Mouse (Mus musculus) midbrain, postnatal 0 days (tissue): Measurements from ENCODE around the gene Adat3. TPM values are rescaled to one million over a fixed set of nuclear protein-coding genes. Genes with fewer than 3 reads are reported as not detected.
A peak's percentile ranks its signal among the peaks of the same experiment; 100 is the strongest.

Source experiments
- ATAC-seq: fragments of 200-750 bp; cut with Nextera tagmentation; 2 replicates; pipeline ENCODE4 v1.8.0; 2017; ENCODE audit warnings: moderate number of reproducible peaks, mild to moderate bottlenecking, moderate TSS enrichment, moderate library complexity; ENCODE audit not compliant: low FRiP score
- DNase-seq: peaks from one replicate; pipeline ENCODE4 v3.0.0-alpha.2; 2015; ENCODE audit warnings: low spot score
- H3K27ac ChIP-seq: fragments of 300-500 bp; sonication (generic); 2 replicates; pipeline ENCODE4 v1.5.1; 2014; ENCODE audit warnings: low read depth, mild to moderate bottlenecking, low read length, mixed read lengths
- H3K27me3 ChIP-seq: fragments of 300-500 bp; sonication (generic); 2 replicates; pipeline ENCODE4 v1.6.1; 2014; ENCODE audit warnings: low read length, control low read depth, mixed read lengths; ENCODE audit not compliant: insufficient read depth
- H3K36me3 ChIP-seq: fragments of 300-500 bp; sonication (generic); 2 replicates; pipeline ENCODE4 v1.6.1; 2014; ENCODE audit warnings: low read length, control low read depth, mixed read lengths; ENCODE audit not compliant: insufficient read depth
- H3K4me1 ChIP-seq: fragments of 300-500 bp; sonication (generic); 2 replicates; pipeline ENCODE4 v1.6.1; 2014; ENCODE audit warnings: mild to moderate bottlenecking, control low read depth, antibody characterized with exemption, low read length, mixed read lengths; ENCODE audit not compliant: insufficient read depth
- H3K4me2 ChIP-seq: fragments of 300-500 bp; sonication (generic); 2 replicates; pipeline ENCODE4 v1.6.1; 2014; ENCODE audit warnings: low read depth, mild to moderate bottlenecking, low read length, mixed read lengths; ENCODE audit not compliant: poor library complexity, severe bottlenecking
- H3K4me3 ChIP-seq: fragments of 300-500 bp; sonication (generic); 2 replicates; pipeline ENCODE4 v1.5.1; 2014; ENCODE audit warnings: low read depth, mild to moderate bottlenecking, low read length, moderate library complexity
- H3K9ac ChIP-seq: fragments of 300-500 bp; sonication (generic); replicated peaks from 2 replicates; pipeline ENCODE4 v1.6.1; 2014; ENCODE audit warnings: mild to moderate bottlenecking, low read length, moderate library complexity, mixed read lengths; ENCODE audit not compliant: poor library complexity, severe bottlenecking
- H3K9me3 ChIP-seq: fragments of 300-500 bp; sonication (generic); 2 replicates; pipeline ENCODE4 v1.6.1; 2016; ENCODE audit warnings: low read length, control low read depth
- CTCF ChIP-seq: IDR thresholded peaks from 2 replicates; pipeline ENCODE4 v1.5.1; 2016; ENCODE audit warnings: antibody characterized with exemption, mild to moderate bottlenecking
- WGBS: fragments of 180-500 bp; shearing (Covaris S2); extraction: QIAGEN DNeasy Blood & Tissue Kit; methylation state at CpG from one replicate; pipeline ENCODE4 v1.1.7; 2014; 5-methylcytosine and 5-hydroxymethylcytosine counted together
- polyA plus RNA-seq: library from polyadenylated mRNA; unstranded; fragments of >200 nt; fragmentation: Nextera tagmentation; extraction: Ambion mirVana; gene quantifications from 2 replicates; pipeline ENCODE4 v1.2.1, GENCODE M21; 2015
- total RNA-seq: library from RNA; depleted of rRNA; stranded (reverse); fragments of >200 nt; gene quantifications from 2 replicates; pipeline ENCODE4 v1.2.3, GENCODE M21; 2014; rRNA removed

The Adat3 gene
- 4.0 and 6.2 TPM in 2 replicates for total RNA-seq
- polyA plus RNA-seq: 4.6 and 4.9 TPM in 2 replicates

DNA sequence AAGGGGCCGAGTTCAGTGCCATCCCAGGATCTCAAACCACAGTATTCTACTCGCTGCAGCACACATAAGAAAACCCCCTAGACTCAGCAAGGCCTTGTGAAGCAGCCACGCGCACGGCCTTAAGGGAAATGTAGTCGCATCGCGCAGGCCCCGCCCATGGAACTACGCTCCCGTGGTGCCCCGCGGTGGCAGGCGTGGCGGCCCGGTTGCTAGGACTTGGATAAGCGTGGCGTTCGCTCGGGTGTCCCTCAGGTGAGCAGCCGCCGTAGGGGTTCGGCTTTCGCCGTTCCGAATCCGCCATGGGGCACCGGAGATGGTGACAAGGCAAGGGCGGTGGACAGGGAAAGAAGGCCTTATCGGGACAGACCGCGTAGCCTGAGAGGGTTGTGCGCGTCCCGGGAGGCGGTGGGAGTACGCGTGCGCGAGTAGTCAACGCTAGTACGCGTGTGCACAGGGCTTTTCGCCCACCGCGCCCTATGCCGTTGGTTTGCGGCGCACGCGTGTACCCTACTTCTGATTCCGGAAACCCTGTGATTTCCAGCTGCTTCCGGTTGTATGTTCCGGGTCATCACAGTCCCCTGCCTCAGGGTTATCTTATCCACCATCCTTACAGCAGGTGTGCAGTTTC lies at the start of gene Adat3, which contains the start of gene Scamp4:
Adat3 (plus strand) TSS at position 183 of the 628 bp plus-strand sequence.
Scamp4 (plus strand) TSS at position 175 of the 628 bp plus-strand sequence.
- H3K36me3 ChIP-seq: peaks cover 18% of the 10 kb centered on the region
- H3K4me3 ChIP-seq: peak within 1 kb of the TSS; percentile 71
- H3K4me2 ChIP-seq: peak within 1 kb of the TSS; percentile 92
- H3K9me3 ChIP-seq: no peaks in the 10 kb centered on the region
- peak; percentile 95 for ATAC-seq
- H3K27ac ChIP-seq: peak within 1 kb of the TSS; percentile 88
- peak; percentile 97 for DNase-seq
- H3K9ac ChIP-seq: peak within 1 kb of the TSS; percentile 64
- TF ChIP-seq CTCF: no peak
- WGBS: under 1% methylated on average over 54 of the region's 54 CpGs
- H3K27me3 ChIP-seq: no peaks in the 10 kb centered on the region
- H3K4me1 ChIP-seq: peaks cover 10% of the 10 kb centered on the region; the same call in 1 of the 2 replicates

DNA sequence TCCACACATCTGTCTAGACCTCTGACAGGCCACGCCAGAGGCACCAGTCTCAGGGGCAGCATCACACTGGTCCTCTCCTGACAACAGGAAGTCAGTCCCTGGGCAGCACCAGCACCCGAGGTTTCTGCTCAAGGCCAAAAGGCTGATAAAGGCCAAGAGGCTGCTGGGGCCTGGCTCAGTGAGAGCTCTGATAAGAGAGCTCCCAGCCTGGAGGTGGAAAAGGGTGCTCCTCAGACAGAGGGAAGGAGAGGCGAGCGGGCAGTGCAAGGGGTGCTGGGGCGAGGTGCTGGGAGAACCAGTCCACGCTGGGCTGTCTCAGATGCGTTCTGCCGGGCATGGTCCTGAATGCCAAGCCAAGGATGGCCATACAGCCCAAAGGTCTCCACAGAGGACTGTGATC lies 49.1 kb upstream of the Adat3 start:
- H3K9ac ChIP-seq: no peak overlapping the region
- ATAC-seq (no peak), DNase-seq (no peak)
- no peaks in the 10 kb centered on the region for H3K27me3 ChIP-seq
- peaks cover 15% of the 10 kb centered on the region for H3K36me3 ChIP-seq
- no peak overlapping the region for H3K4me3 ChIP-seq
- no peaks in the 10 kb centered on the region for H3K9me3 ChIP-seq
- no peaks in the 10 kb centered on the region for H3K4me1 ChIP-seq
- 96% methylated on average over 8 of the region's 8 CpGs for WGBS
- H3K4me2 ChIP-seq: no peak overlapping the region
- no peak overlapping the region for H3K27ac ChIP-seq
- TF ChIP-seq CTCF: no peak

GRCm38 (mm10) chr10:80553997-80554396 lies 48.7 kb upstream of the Adat3 start:
- Histone ChIP-seq H3K4me1 (no peaks in the 10 kb centered on the region), H3K4me2 (no peak overlapping the region), H3K36me3 (peaks cover 15% of the 10 kb centered on the region), H3K9ac (no peak overlapping the region), H3K27ac (no peak overlapping the region), H3K9me3 (no peaks in the 10 kb centered on the region), H3K27me3 (no peaks in the 10 kb centered on the region), H3K4me3 (no peak overlapping the region)
- 94% methylated on average over 6 of the region's 6 CpGs for WGBS
- no peak for TF ChIP-seq CTCF
- DNase-seq (no peak), ATAC-seq (no peak)

DNA sequence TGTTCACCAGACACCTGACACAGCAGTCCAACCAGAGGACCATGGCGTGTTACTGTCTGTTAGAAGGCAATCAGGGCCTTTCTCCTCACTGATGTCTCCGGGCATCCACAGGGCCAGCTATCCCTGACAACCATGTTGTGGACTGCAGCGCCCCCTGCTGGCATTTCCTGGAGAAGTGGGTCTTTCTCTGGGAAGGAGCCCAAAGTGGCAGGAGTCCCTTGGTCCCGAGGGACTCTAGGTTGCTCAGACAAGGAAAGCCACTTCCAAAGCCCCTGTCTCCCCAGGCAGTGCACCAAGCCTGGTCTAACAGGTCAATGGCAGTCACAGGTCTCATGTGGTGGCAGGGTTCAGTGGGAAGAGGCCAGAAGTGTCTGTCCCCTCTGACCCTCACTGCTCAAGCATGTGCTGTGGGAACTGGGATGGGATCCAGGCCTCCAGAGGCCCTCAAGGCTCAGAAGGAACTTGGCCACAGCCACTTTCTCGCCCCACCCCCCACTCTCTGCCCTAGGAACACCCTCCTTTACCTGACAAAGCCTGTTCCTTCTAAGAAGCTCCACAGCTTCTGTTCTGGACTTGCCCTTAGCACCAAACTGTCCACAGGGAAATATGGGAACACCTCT lies 45.2 kb upstream of the Adat3 start:
- ATAC-seq (no peak), DNase-seq (peak; percentile 77)
- Histone ChIP-seq H3K9ac (no peak overlapping the region; the same call in 1 of the 2 replicates), H3K4me1 (peaks cover 8% of the 10 kb centered on the region; the same call in 1 of the 2 replicates), H3K4me3 (no peak overlapping the region), H3K9me3 (no peaks in the 10 kb centered on the region), H3K27ac (no peak overlapping the region), H3K36me3 (no peaks in the 10 kb centered on the region), H3K4me2 (no peak overlapping the region), H3K27me3 (no peaks in the 10 kb centered on the region)
- WGBS: 48% methylated on average over 5 of the region's 5 CpGs
- TF ChIP-seq CTCF: peak; percentile 79

- TF ChIP-seq CTCF: no peak
These were observed 43.2 kb upstream of the Adat3 start for GRCm38 (mm10) chr10:80559431-80559830.

DNA sequence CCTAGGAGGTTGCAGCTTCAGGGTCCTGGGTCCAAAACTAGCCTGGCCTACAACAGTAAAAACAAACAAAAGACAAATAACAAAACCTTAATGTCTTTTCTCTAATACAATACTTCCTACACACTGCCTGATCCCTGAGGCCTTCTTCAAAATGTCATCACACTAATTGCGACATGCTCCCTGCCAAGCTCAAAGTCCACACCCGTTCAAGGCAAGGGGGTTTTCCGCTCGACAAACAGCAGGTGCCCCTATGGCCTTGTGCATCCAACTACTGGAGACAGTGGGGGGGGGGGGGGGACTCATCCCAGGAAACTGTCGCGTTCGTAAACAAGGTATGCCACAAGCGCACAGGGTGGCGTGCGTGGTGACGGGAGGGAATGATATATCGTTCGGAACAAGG lies 42.1 kb upstream of the Adat3 start:
- Histone ChIP-seq H3K27me3 (no peaks in the 10 kb centered on the region), H3K9me3 (no peaks in the 10 kb centered on the region), H3K9ac (peak overlapping the region; percentile 92), H3K4me2 (peak overlapping the region; percentile 90), H3K36me3 (0 out of 2 replicates have a peak, but pooled peaks cover under 1% of the 10 kb centered on the region), H3K4me1 (peaks cover 8% of the 10 kb centered on the region; the same call in 1 of the 2 replicates), H3K4me3 (peak overlapping the region; percentile 86), H3K27ac (peak overlapping the region; percentile 94; the same call in 1 of the 2 replicates)
- TF ChIP-seq CTCF: no peak
- DNase-seq (no peak), ATAC-seq (no peak)
- whole genome bisulfite sequencing: 3% methylated on average over 13 of the region's 13 CpGs

More at GRCm38 (mm10) chr10:80559431-80559830, 43.2 kb upstream of the Adat3 start:
- Histone ChIP-seq H3K4me3 (no peak overlapping the region), H3K27me3 (no peaks in the 10 kb centered on the region), H3K9me3 (no peaks in the 10 kb centered on the region), H3K9ac (no peak overlapping the region), H3K4me2 (no peak overlapping the region), H3K27ac (no peak overlapping the region), H3K4me1 (peaks cover 8% of the 10 kb centered on the region; the same call in 1 of the 2 replicates), H3K36me3 (no peaks in the 10 kb centered on the region)
- DNase-seq (no peak), ATAC-seq (no peak)
- 90% methylated on average over 7 of the region's 7 CpGs for WGBS
